Comparison of ENCODE assay signal across 13 mouse cellular contexts in the genomic region with DNA sequence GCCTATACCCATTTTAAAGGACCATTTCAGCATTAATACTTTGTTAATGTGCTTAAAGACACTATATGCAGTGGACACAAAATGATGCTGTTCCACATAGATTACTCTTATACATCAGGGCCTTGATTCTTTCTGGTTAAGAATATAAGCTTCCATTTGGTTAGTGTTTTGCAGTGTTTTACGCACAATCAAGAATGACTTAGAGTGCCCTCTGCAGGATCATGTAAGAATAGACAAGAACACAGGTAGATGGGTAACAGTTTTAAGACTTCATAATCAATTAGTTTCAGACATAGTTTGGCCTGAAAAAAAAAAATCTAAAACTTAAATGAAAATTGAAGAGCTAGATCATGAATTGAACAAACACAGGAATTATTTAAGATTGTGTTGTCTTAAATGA. TPM values are rescaled to one million over a fixed set of nuclear protein-coding genes. Genes with fewer than 3 reads are reported as not detected.
DNase-seq lines count a peak whose midpoint lies in the region; ATAC-seq and TF ChIP-seq lines count a peak whose summit lies in the region.
"Had no signal": no experiment of that assay in that cellular context is flagged by ENCODE, and none has a peak within 500 bp of the region (broad histone marks: within the 10 kb centered on the region; RNA-seq: fewer than 3 reads in every experiment).

No protein-coding gene starts in this region.

- peaks cover 18% of the 10 kb centered on the region for H3K9me3 ChIP-seq in forebrain, postnatal 0 days (ENCODE audit: low read length)
- H3K9me3 ChIP-seq in forebrain, embryonic 15.5 days: peaks cover 21% of the 10 kb centered on the region
- peaks cover 9% of the 10 kb centered on the region for H3K9me3 ChIP-seq in liver, embryonic 14.5 days (ENCODE audit: control insufficient read depth, low read length)
- H3K9me3 ChIP-seq in liver, embryonic 12.5 days (replicated peaks): peaks cover 16% of the 10 kb centered on the region
- peaks cover 21% of the 10 kb centered on the region for H3K9me3 ChIP-seq in forebrain, embryonic 11.5 days (ENCODE audit: control insufficient read depth, low read length)

- WGBS in forebrain, postnatal 0 days: 85% methylated on average over 1 of the region's 1 CpGs
- 95% methylated on average over 1 of the region's 1 CpGs for WGBS in forebrain, embryonic 15.5 days
- 75% methylated on average over 1 of the region's 1 CpGs for WGBS in liver, embryonic 14.5 days (ENCODE audit: insufficient replicate concordance)
- 76% methylated on average over 1 of the region's 1 CpGs for WGBS in liver, embryonic 12.5 days (ENCODE audit: insufficient replicate concordance)
- 95% methylated on average over 1 of the region's 1 CpGs for WGBS in forebrain, embryonic 11.5 days

- no peak overlapping the region for H3K27ac ChIP-seq in forebrain, postnatal 0 days (ENCODE audit: low read depth, low read length)
- no peak overlapping the region for H3K27ac ChIP-seq in forebrain, embryonic 15.5 days (replicated peaks)
- no peak overlapping the region for H3K27ac ChIP-seq in liver, embryonic 14.5 days
- H3K27ac ChIP-seq in liver, embryonic 12.5 days: no peak overlapping the region
- H3K27ac ChIP-seq in forebrain, embryonic 11.5 days (ENCODE audit: low read depth, low read length): no peak overlapping the region
- H3K27ac ChIP-seq: liver, embryonic 15.5 days had no signal

- no peak for TF ChIP-seq EP300 in liver, embryonic 14.5 days (IDR thresholded peaks at IDR 0.05; ENCODE audit: low read depth)

- no peak overlapping the region for H3K9ac ChIP-seq in forebrain, postnatal 0 days
- H3K9ac ChIP-seq in forebrain, embryonic 15.5 days (replicated peaks): no peak overlapping the region
- H3K9ac ChIP-seq in liver, embryonic 14.5 days (replicated peaks): no peak overlapping the region
- no peak overlapping the region for H3K9ac ChIP-seq in liver, embryonic 12.5 days
- no peak overlapping the region for H3K9ac ChIP-seq in forebrain, embryonic 11.5 days (ENCODE audit: low read length)
- H3K9ac ChIP-seq: liver, embryonic 15.5 days had no signal

- ATAC-seq in forebrain, postnatal 0 days: no peak
- no peak for ATAC-seq in forebrain, embryonic 15.5 days (replicated peaks)
- ATAC-seq in liver, embryonic 14.5 days (ENCODE audit: insufficient read depth): no peak
- ATAC-seq in liver, embryonic 12.5 days: no peak
- peak; percentile 84 for ATAC-seq in CD4-positive, CD25-positive, alpha-beta regulatory T cell, adult 4 months
- ATAC-seq in inflammation-experienced regulatory T-cells, adult 6 months: peak; percentile 75
- ATAC-seq in forebrain, embryonic 11.5 days (replicated peaks; ENCODE audit: low FRiP score): no peak

- 0 out of 2 replicates have a peak, but pooled peaks have one; percentile 37 for TF ChIP-seq CTCF in forebrain, postnatal 0 days (IDR thresholded peaks at IDR 0.05; ENCODE audit: low read depth)
- TF ChIP-seq CTCF in liver, embryonic 14.5 days (IDR thresholded peaks at IDR 0.05; ENCODE audit: low read depth): peak; percentile 37; the same call in 1 of the 2 replicates

- no peak overlapping the region for H3K4me3 ChIP-seq in forebrain, postnatal 0 days (ENCODE audit: low read depth, low read length)
- H3K4me3 ChIP-seq in forebrain, embryonic 15.5 days: no peak overlapping the region
- H3K4me3 ChIP-seq in liver, embryonic 14.5 days (ENCODE audit: insufficient read depth in 1 of 2, low read depth in 2 of 2, low read length in 2 of 2): no peak overlapping the region
- no peak overlapping the region for H3K4me3 ChIP-seq in liver, embryonic 12.5 days
- H3K4me3 ChIP-seq in forebrain, embryonic 11.5 days (ENCODE audit: low read depth, low read length): no peak overlapping the region
- H3K4me3 ChIP-seq: erythroblast, embryonic 14.5 days; liver, embryonic 15.5 days; myocyte had no signal

- peaks cover 47% of the 10 kb centered on the region for H3K36me3 ChIP-seq in forebrain, postnatal 0 days (ENCODE audit: insufficient read depth)
- peaks cover 76% of the 10 kb centered on the region for H3K36me3 ChIP-seq in forebrain, embryonic 15.5 days
- peaks cover 51% of the 10 kb centered on the region for H3K36me3 ChIP-seq in liver, embryonic 14.5 days (replicated peaks; ENCODE audit: control insufficient read depth, insufficient read depth, low read depth)
- peaks cover 87% of the 10 kb centered on the region for H3K36me3 ChIP-seq in liver, embryonic 12.5 days
- peaks cover 34% of the 10 kb centered on the region for H3K36me3 ChIP-seq in forebrain, embryonic 11.5 days (ENCODE audit: control insufficient read depth, insufficient read depth, low read length)

- H3K4me1 ChIP-seq in forebrain, postnatal 0 days (ENCODE audit: insufficient read depth): no peaks in the 10 kb centered on the region
- no peaks in the 10 kb centered on the region for H3K4me1 ChIP-seq in forebrain, embryonic 15.5 days
- no peaks in the 10 kb centered on the region for H3K4me1 ChIP-seq in liver, embryonic 14.5 days (replicated peaks; ENCODE audit: control insufficient read depth in 2 of 2, insufficient read depth in 2 of 2, low read length in 1 of 2)
- H3K4me1 ChIP-seq in liver, embryonic 12.5 days: no peaks in the 10 kb centered on the region
- no peaks in the 10 kb centered on the region for H3K4me1 ChIP-seq in forebrain, embryonic 11.5 days (replicated peaks; ENCODE audit: control insufficient read depth, insufficient read depth, low read length)
- H3K4me1 ChIP-seq: liver, embryonic 15.5 days had no signal

- H3K4me2 ChIP-seq in forebrain, postnatal 0 days (ENCODE audit: low read depth): no peak overlapping the region
- H3K4me2 ChIP-seq in forebrain, embryonic 15.5 days (replicated peaks): no peak overlapping the region
- H3K4me2 ChIP-seq in liver, embryonic 14.5 days (ENCODE audit: low read depth): no peak overlapping the region
- no peak overlapping the region for H3K4me2 ChIP-seq in liver, embryonic 12.5 days
- no peak overlapping the region for H3K4me2 ChIP-seq in forebrain, embryonic 11.5 days (ENCODE audit: low read depth, low read length, severe bottlenecking)
- H3K4me2 ChIP-seq: liver, embryonic 15.5 days had no signal

- DNase-seq in forebrain, postnatal 0 days: peak; percentile 35
- no peak for DNase-seq in liver, embryonic 14.5 days (ENCODE audit: low read depth in 3 of 3, low spot score in 3 of 3)
- no peak for DNase-seq in urinary bladder, adult 2 months (ENCODE audit: low spot score)
- no peak for DNase-seq in forebrain, embryonic 11.5 days (ENCODE audit: low spot score)
- DNase-seq: adrenal gland, adult 8-10 months; cerebellum, adult 11 months had no signal

- no peaks in the 10 kb centered on the region for H3K27me3 ChIP-seq in forebrain, postnatal 0 days (ENCODE audit: insufficient read depth, low read length)
- H3K27me3 ChIP-seq in forebrain, embryonic 15.5 days: no peaks in the 10 kb centered on the region
- H3K27me3 ChIP-seq in liver, embryonic 14.5 days (ENCODE audit: control insufficient read depth, insufficient read depth, low read length): no peaks in the 10 kb centered on the region
- no peaks in the 10 kb centered on the region for H3K27me3 ChIP-seq in liver, embryonic 12.5 days (replicated peaks)
- no peaks in the 10 kb centered on the region for H3K27me3 ChIP-seq in forebrain, embryonic 11.5 days (ENCODE audit: control insufficient read depth, insufficient read depth, low read length)
- H3K27me3 ChIP-seq: liver, embryonic 15.5 days had no signal

RNA-seq across cellular contexts. Expression of a gene that starts 18.2 kb away (rescaled TPM):
- 75.6 and 87.0 TPM in 2 replicates for total RNA-seq in forebrain, postnatal 0 days (2014; rRNA removed)
- 27.1 and 31.0 TPM in 2 replicates for polyA plus RNA-seq in forebrain, postnatal 0 days (2015; fragmentation: Nextera tagmentation; extraction: Ambion mirVana)
- polyA plus RNA-seq in forebrain, embryonic 15.5 days (2015; fragmentation: Nextera tagmentation; extraction: Ambion mirVana): 49.3 and 50.4 TPM in 2 replicates
- 12.9 and 18.2 TPM in 2 replicates for polyA plus RNA-seq in liver, embryonic 14.5 days (2012; rRNA removed)
- 34.9 and 42.0 TPM in 2 replicates for polyA plus RNA-seq in liver, embryonic 14.5 days (2014; fragmentation: Nextera tagmentation; extraction: Ambion mirVana)
- polyA plus RNA-seq in liver, embryonic 12.5 days (2016; fragmentation: Nextera tagmentation; extraction: Ambion mirVana): 48.8 and 50.8 TPM in 2 replicates
- polyA plus RNA-seq in CD4-positive, CD25-positive, alpha-beta regulatory T cell, adult 4 months (2017; shearing (Covaris generic)): 10 to 100 TPM; 12.1 to 26.6 TPM
- 10 to 100 TPM; 14.4 to 24.2 (median 19.3) TPM for polyA plus RNA-seq in inflammation-experienced regulatory T-cells, adult 6 months (2017; shearing (Covaris generic))
- polyA plus RNA-seq in urinary bladder, adult 2 months (2012; rRNA removed): 34.6 and 36.7 TPM in 2 replicates
- polyA plus RNA-seq in forebrain, embryonic 11.5 days (2014; fragmentation: Nextera tagmentation; extraction: Ambion mirVana): 73.5 and 77.8 TPM in 2 replicates

RNA-seq across cellular contexts. Expression of a gene that starts 28.2 kb away (rescaled TPM):
- total RNA-seq in forebrain, postnatal 0 days (2014; rRNA removed): 4.2 and 8.5 TPM in 2 replicates
- polyA plus RNA-seq in forebrain, postnatal 0 days (2015; fragmentation: Nextera tagmentation; extraction: Ambion mirVana): 3.1 and 5.0 TPM in 2 replicates
- polyA plus RNA-seq in forebrain, embryonic 15.5 days (2015; fragmentation: Nextera tagmentation; extraction: Ambion mirVana): 9.8 and 10.3 TPM in 2 replicates
- 0.12 and 0.13 TPM in 2 replicates for polyA plus RNA-seq in liver, embryonic 14.5 days (2012; rRNA removed)
- 0.14 and 0.18 TPM in 2 replicates for polyA plus RNA-seq in liver, embryonic 14.5 days (2014; fragmentation: Nextera tagmentation; extraction: Ambion mirVana)
- polyA plus RNA-seq in liver, embryonic 12.5 days (2016; fragmentation: Nextera tagmentation; extraction: Ambion mirVana): 0.50 and 1.5 TPM in 2 replicates
- 10 to 100 TPM; 27.9 to 28.4 TPM for polyA plus RNA-seq in CD4-positive, CD25-positive, alpha-beta regulatory T cell, adult 4 months (2017; shearing (Covaris generic))
- 10 to 100 TPM; 12.6 to 22.0 (median 14.4) TPM for polyA plus RNA-seq in inflammation-experienced regulatory T-cells, adult 6 months (2017; shearing (Covaris generic))
- 0.63 and 0.70 TPM in 2 replicates for polyA plus RNA-seq in urinary bladder, adult 2 months (2012; rRNA removed)
- 0.24 and 0.39 TPM in 2 replicates for polyA plus RNA-seq in forebrain, embryonic 11.5 days (2014; fragmentation: Nextera tagmentation; extraction: Ambion mirVana)
- polyA plus RNA-seq: erythroblast, embryonic 14.5 days had no signal

Comparison
In these comparisons a context has a peak if more than half of its experiments do, and no peak if none do; other contexts are left out.
1. ATAC-seq: peak in CD4-positive, CD25-positive, alpha-beta regulatory T cell, adult 4 months (single experiment) and inflammation-experienced regulatory T-cells, adult 6 months (single experiment); none in forebrain, postnatal 0 days (single experiment), forebrain, embryonic 15.5 days (single experiment), liver, embryonic 14.5 days (single experiment), liver, embryonic 12.5 days (single experiment) and forebrain, embryonic 11.5 days (single experiment).